ENCODE assay signal across 26 mouse cellular contexts in the genomic region with DNA sequence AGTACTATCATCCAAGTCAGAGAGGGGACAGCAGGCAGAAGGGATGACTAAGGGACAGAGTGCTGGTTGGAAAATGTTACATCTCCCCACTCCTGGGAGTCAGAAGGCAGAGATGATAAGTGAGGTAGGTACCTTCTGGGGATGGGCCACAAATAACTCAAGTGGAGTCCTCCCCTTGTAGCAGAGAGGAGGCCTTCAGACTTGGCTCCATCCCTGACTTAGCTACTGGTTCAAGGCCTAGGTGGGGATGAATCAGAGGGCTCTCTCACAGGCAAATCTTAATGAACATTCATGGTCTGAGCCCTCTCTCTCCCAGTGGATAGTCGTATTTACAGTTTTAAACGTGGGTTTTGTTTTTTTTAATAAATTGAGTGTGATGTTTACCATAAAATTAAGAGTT.
"Had no signal": no experiment of that assay in that cellular context is flagged by ENCODE, and none has a peak within 500 bp of the region (broad histone marks: within the 10 kb centered on the region; RNA-seq: fewer than 3 reads in every experiment).

No protein-coding gene starts in this region.

- ATAC-seq: forebrain, embryonic 13.5 days; forebrain, embryonic 14.5 days; forebrain, embryonic 15.5 days; forebrain, embryonic 16.5 days; forebrain, postnatal 0 days had no signal

- H3K9ac ChIP-seq: embryonic facial prominence, embryonic 12.5 days; embryonic facial prominence, embryonic 13.5 days; embryonic facial prominence, embryonic 15.5 days; forebrain, embryonic 12.5 days; forebrain, embryonic 13.5 days; forebrain, embryonic 15.5 days; forebrain, postnatal 0 days; heart, embryonic 12.5 days had no signal

- H3K9me3 ChIP-seq: embryonic facial prominence, embryonic 10.5 days; embryonic facial prominence, embryonic 12.5 days; embryonic facial prominence, embryonic 13.5 days; embryonic facial prominence, embryonic 15.5 days; forebrain, embryonic 10.5 days; forebrain, embryonic 12.5 days; forebrain, embryonic 13.5 days; forebrain, embryonic 15.5 days; heart, embryonic 10.5 days; heart, embryonic 12.5 days had no signal

- H3K4me1 ChIP-seq: embryonic facial prominence, embryonic 13.5 days; embryonic facial prominence, embryonic 15.5 days; heart, embryonic 12.5 days had no signal

- H3K4me3 ChIP-seq: embryonic facial prominence, embryonic 10.5 days; embryonic facial prominence, embryonic 12.5 days; embryonic facial prominence, embryonic 13.5 days; embryonic facial prominence, embryonic 15.5 days; erythroblast, embryonic 14.5 days; forebrain, embryonic 10.5 days; forebrain, embryonic 12.5 days; forebrain, embryonic 13.5 days; forebrain, embryonic 15.5 days; gastrocnemius, adult 2 months; heart, adult 2 months; heart, embryonic 10.5 days; heart, embryonic 12.5 days had no signal

- H3K27me3 ChIP-seq: embryonic facial prominence, embryonic 12.5 days; embryonic facial prominence, embryonic 13.5 days; embryonic facial prominence, embryonic 15.5 days; forebrain, embryonic 12.5 days; forebrain, embryonic 13.5 days; forebrain, embryonic 15.5 days; heart, embryonic 12.5 days had no signal

- H3K36me3 ChIP-seq: embryonic facial prominence, embryonic 10.5 days; embryonic facial prominence, embryonic 12.5 days; embryonic facial prominence, embryonic 13.5 days; embryonic facial prominence, embryonic 15.5 days; forebrain, embryonic 10.5 days; forebrain, embryonic 15.5 days; heart, embryonic 10.5 days; heart, embryonic 12.5 days had no signal

- H3K4me2 ChIP-seq: embryonic facial prominence, embryonic 12.5 days; embryonic facial prominence, embryonic 13.5 days; embryonic facial prominence, embryonic 15.5 days; forebrain, embryonic 12.5 days; forebrain, embryonic 13.5 days; forebrain, embryonic 15.5 days; heart, embryonic 11.5 days; heart, embryonic 12.5 days had no signal

- H3K27ac ChIP-seq: embryonic facial prominence, embryonic 10.5 days; embryonic facial prominence, embryonic 12.5 days; embryonic facial prominence, embryonic 13.5 days; embryonic facial prominence, embryonic 15.5 days; forebrain, embryonic 10.5 days; forebrain, embryonic 12.5 days; forebrain, embryonic 13.5 days; forebrain, embryonic 15.5 days; gastrocnemius, adult 2 months; heart, adult 2 months; heart, embryonic 10.5 days had no signal

- DNase-seq: cerebellum, postnatal 25 days; cerebellum, postnatal 36 days; embryo, embryonic 11 days; forebrain, postnatal 0 days; gastrocnemius, adult 2 months; gastrocnemius, postnatal 10 days; gastrocnemius, postnatal 14 days; gastrocnemius, postnatal 25 days; gastrocnemius, postnatal 36 days; heart, adult 11 months; heart, adult 18-20 months; heart, adult 2 months had no signal
